Mouse (Mus musculus) ES-CJ7 (cell line): ENCODE data around the gene Gusb.

Experiments
- DNase-seq: peaks from one replicate; pipeline ENCODE4 v3.0.0; 2011; ENCODE audit warnings: low read depth, low spot score

Gusb gene

DNA sequence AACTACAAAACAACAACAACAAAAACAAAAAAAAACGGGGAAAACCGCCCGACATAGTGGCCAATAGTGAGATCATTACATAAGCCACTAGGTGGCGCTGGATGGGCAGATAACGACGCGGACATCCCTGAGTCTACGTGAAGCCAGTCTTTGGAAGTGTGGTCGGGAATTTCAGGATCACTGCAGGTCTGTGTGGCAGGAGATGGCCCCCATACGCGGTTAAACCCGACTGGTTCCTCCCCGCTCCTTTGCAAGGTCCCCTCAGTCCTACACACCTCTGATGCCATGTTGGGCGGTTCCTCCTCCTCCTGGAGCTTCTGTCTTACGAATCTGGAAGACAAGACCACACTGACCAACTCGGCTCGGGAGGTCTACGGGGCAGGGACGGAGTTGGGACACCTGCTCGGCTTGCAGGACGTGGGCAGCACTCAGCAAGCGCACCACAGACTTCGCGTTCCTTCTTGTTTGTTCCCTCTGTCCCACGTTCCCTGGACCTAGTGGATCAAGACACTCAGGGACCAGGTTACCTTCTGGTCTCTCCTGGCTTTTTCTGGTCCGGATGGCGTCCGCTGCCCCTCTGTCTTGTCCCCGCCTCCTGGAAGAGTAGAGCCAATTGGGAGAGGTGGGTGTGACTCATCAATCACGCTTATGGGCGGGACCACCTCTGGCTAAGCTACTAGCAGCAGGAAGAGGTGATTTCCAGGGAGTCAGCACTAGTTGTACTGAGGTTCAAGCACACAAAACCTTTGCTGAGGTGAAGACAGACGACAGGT lies 21.1 kb upstream of the Gusb start:
- peak; percentile 95 for DNase-seq

DNA sequence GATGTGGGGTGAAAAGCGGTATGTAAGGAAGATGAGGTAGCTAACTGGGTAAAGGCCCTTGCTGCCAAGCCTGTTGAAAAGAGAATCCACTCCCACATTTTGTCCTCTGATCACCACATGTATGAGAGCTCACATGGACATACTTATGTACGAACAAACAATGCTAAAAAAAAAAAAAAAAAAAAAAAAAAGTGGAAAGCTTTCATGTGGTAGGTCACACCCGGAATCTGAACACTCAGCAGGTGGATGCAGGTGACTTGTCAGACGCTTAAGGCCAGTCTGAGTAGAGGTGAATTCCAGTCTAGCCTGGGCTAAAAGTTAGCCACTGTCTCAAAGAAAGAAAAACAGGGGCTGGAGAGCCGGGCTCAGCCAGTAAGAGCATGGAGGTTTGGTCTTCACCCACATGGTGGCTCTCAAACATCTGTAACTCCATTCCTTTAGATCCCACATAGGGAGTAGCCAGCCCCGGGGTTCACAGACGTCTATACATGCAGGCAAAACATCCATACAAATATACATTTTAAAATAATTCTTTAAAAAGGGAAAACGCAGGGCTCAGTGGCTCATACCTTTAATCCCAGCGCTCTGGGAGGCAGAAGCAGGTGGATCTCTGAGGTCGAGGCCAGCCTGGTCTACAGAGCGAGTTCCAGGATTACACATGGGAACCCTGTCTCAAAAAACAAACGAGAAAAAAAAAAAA lies 20.4 kb upstream of the Gusb start:
- DNase-seq, result no peak

DNA sequence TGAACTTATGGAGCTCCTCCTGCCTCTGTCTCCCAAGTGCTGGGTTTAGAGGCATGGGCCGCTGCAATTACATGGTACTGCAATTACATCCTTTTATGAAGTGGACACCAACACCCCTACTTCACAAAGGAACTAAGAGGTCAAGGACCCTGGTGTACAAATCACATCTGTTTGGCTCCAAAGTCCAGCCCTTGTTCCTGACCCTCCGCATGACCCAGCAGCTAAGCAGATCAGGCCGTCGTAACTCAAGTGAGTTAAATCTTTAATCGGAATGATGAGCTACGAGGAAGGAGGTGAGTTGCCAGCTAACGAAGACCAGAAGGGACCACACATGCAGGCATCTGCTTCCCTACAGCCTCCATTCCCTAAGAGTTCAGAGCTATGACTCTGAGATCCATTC lies 19.5 kb upstream of the Gusb start:
- no peak for DNase-seq

DNA sequence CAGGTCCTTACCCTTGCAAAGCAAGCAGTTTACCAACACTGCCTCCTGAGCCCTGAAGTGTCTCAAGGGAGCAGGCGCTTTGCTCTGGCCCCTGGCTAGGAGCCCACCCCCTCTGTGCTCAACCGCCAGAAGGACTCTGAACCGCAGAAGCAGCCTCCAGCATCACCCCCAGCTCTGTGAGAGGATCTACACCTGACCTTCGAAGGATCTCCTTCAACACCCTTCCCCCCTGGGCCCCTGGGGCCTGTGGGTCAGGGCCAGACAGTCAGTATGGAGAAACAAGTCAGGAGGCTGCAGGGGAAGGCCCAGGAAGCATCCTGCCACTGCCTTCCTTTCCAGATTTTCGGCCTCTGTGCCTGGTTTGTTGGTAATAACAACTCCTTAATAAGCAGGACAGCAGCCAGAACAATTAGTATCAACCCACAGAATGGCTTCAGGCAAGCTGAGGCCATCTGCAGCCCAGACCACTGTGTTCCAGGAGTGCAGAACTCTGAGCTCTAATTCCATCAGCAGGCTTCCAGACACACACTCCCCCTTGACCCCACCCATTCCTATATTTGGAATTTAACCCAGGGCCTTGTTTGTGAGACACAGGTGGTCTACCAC lies 18.6 kb upstream of the Gusb start:
- no peak for DNase-seq

DNA sequence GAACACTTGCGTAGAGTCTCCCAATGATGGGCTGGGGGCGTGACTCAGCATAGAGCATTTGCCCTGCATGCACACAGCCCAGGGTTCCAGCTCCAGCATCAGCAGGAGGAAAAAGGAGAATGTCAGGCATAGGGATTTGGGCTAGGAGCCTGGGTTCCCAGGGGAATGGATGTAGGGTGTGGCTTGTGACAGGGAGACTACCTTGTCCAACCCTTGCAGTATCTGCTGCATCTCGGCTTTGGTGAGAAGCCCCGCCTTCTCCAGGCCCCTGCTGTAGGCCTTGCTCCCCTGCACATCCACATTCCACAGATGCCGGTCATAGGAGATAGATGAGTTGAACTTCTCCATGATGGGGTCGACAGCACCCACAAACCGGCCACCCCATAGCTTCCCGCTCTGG lies 16.6 kb upstream of the Gusb start:
- no peak for DNase-seq

DNA sequence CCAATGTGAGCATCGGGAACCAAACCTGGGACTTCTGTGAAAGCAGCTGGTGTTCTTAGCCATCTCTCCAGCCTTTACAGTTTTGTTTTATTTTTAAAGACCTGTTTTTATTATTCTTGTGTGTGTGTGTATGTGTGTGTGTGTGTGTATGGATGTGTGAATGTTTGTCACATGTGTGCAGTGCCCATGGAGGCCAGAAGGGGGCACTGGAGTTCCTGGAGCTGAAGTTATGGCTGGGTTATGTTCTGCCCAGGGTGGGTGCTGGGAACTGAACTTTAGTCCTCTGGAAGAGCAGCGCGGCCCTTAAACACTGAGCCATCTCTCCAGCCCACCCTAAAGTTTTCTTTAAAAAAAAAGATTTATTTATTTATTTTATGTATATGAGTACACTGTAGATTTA lies 12.3 kb upstream of the Gusb start:
- DNase-seq, result no peak

DNA sequence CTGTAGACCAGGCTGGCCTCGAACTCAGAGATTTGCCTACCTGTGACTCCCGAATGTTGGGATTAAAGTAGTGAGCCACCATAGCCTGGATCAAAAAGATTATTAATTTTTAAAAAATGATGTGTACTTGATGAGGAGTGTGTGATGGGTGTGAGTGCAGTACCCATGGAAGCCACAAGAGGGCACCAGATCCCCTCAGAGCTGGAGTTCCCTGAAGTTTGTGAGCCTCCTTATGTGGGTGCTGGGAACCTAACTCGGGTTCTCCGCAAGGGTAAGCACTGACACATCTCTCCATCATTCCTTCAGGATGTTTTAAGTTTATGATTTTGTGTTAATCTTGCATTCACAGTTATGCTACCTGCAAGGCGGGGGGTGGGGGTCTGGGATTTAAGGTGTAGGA lies 8.1 kb upstream of the Gusb start:
- peak; percentile 47 for DNase-seq

DNA sequence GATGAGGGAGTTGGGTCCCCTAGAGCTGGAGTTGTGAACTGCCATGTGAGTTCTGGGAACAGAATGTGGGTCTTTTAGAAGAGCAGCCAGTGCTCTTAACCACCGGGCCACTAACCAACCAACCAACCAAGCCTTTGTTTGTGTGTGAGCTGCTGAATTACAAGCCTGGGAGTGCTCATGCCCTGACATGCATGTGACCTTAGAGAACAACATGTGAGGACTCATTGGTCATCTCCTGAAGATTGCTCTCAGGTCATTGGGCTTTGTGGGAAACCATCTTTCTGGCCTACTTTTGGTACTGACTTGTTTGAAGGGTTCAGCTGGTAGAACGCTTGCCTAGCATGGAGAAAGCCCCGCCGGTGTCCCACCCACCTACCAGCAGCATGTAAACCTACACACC lies 6.9 kb upstream of the Gusb start:
- DNase-seq, result no peak

DNA sequence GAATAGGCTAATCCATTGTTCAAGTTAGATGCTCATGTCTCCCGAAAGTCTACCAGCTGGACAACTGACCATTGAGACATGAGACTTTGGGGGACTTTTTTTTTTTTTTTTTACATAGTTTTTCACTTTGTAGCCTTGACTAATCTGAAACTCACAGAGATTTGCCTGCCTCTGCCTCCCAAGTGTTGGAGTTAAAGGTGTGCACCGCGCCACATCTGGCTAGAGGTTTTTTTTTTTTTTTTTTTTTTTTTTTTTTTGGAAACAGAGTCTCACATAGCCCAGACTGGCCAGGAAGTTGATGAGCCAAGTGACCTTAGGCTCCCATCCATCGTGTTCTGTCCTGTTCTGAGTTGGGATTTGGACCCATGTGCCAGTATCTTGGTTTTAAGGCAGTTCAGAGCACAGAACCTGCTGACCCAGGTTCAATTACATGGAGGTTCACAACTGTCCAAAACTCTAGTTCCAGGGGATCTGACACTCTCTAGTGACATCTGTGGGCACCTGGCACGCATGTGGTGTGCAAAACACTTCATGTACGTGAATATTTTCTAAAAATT lies 5.3 kb upstream of the Gusb start:
- DNase-seq, result no peak

DNA sequence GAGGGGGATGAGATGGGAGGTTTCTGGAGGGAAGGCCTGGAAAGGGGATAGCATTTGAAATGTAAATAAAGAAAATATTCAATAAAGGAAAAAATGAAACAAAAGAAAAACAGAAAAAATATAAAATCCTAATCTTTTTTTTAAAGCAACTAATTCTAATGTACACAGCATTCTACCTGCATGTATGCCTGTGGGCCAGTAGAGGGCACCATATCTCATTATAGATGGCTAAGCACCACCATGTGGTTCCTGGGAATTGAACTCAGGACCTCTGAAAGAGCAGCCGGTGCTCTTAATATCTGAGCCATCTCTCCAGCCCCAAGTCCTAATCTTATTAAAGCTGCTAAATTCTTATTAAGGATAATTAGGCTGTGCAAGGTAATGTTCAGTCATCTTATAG lies 4.5 kb upstream of the Gusb start:
- no peak for DNase-seq

DNA sequence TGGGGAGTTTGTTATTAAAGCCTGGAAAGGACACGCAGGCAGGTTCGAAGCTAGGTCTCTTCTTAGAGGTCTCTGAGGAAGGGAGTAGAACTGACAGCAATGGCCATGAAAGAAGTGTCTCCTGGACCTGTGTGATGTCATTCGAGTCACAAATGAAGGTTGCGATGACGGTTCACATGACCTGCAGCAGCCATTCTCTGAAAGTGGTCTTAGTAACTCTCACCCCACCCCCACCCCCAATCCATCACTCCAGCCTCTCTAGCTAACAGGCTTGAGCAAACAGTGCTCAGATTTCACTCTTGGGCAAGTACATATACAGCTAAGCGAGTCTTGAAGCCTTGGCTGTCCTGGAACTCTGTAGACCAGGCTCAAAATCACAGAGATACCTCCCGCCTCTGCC lies 380 bp upstream of the Gusb start:
- DNase-seq, result no peak

DNA sequence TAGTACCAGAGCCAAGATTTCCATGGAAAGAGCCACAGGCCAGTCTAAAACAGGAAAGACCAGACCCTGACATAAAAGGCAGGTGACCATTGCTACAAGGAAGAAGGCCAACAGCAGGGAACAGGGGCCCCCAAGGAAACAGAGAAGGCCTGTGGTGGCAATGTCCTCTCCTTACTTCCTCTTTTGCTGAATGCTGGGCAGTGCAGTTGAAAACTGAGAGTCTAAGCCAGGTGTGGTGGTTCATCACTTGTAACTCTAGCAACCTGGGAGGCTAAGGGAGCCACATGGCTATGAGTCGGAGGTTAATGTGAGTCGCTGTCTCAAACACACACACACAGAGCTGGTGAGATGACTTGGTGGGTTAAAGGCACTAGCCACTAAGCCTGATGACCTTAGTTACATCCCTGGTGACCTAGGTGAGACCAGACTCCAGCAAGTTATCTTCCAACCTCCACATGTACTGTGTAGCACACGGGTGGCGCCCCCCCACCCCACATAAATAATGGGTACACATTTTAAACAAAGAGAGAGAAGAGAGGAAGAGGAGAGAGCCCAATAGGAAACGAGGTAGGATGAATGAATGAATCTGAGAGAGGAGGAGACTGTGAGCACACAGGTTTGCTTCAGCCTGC lies 1.4 kb downstream of the Gusb start:
- DNase-seq, result no peak

DNA sequence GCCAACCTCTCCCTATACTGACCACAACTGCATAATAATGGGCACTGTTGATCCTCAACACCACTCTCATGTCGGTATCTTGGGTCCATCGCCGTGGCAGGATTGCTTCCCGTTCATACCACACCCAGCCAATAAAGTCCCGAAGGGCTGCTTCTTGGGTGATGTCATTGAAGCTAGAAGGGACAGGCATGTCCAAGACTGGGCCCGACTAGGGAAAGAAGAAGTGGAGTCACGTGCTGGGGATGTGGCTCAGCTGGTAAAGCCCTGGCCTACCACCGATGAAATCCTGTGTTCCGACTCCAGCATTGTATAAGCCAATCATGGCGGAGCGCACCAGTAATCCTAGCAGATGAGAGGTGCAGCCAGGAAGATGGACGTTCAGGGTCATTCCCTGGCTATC lies 2.1 kb downstream of the Gusb start:
- DNase-seq, result no peak

DNA sequence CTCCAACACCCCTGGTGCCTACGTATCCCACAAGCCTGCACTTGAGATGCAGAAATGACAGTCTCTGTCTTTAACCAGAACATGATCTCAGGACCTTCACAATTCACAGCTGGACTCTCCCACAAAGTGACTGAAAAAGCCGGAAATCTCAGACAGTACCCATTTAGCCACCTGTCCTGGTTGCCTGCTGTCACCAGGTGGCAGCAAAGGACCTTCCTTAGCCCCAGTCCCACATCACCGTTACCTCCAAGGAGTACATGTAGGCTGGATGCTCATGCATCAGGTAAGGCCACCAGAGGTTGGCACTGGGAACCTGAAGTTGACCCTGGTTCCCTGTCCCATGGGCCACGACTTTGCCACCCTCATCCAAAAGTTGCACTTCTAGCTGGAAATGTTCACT lies 3.8 kb downstream of the Gusb start:
- DNase-seq, result peak; percentile 74

DNA sequence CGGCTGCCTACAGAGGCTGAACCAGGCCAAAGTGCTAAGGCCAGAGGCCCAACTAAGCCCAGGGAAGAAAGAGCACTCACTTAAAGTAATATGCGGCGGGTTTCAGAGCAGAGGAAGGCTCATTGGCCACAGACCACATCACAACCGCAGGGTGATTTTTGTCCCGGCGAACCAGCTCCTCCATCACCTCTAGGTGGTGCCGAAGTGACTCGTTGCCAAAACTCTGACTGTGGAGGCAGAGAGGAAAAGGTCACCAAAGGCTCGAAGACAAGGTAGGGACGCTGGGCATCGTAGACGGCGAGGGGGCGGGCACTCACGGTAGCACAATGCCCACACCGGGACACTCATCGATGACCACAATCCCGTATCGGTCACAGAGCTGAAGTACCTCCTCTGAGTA lies 5.1 kb downstream of the Gusb start:
- peak; percentile 36 for DNase-seq

DNA sequence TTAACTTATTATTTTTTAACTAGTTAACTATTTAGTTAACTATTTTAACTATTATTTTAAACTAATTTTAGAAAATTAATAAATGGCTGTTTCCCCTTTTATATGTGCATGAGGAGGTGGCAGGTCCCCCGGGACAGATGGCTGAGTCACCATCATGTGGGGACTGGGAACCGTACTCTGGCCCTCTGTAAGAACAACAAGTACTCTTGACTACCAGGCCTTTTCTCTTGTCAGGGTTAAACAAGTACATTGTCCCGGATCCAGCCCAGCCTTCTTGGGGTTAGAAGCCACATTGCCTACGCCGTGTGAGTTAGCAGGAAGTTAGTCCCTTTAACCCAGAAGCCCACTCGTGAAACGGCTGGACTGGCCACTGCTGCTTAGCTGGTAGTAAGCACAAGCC lies 7.9 kb downstream of the Gusb start:
- DNase-seq, result no peak

DNA sequence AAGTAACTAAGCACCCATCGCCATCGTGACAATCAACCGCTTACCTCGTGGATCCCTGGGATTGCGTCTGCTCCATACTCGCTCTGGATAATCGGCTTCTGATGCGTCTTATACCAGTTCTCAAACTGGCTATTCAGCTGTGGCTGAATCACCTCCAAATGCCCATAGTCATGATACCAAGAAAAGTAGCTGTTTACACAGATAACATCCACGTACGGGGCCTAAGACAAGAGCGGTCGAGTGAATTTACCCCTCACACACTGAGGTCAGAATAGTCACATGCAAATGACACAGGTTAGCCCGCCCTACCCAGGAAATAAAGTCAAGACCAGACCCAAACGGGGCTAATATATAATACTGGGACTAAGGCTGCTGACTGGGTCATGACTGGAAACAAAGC lies 9.5 kb downstream of the Gusb start:
- DNase-seq, result no peak

DNA sequence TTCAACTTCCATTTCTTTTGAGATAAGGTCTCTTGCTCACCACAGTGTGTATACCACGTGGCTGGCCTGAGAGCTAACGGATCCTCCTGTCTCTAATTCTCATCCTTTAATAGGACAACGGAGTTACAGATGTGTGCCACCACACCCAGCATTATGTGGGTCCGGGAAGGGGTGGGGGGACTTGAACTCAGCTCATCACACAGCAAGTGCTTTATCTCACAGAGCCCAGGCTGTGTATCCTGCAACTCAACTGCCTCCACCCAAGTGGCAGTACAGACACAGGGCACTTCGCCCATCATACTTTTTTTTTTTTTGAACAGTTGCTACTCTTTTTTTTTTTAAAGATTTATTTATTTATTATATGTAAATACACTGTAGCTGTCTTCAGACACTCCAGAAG lies 11.0 kb downstream of the Gusb start:
- DNase-seq, result no peak

DNA sequence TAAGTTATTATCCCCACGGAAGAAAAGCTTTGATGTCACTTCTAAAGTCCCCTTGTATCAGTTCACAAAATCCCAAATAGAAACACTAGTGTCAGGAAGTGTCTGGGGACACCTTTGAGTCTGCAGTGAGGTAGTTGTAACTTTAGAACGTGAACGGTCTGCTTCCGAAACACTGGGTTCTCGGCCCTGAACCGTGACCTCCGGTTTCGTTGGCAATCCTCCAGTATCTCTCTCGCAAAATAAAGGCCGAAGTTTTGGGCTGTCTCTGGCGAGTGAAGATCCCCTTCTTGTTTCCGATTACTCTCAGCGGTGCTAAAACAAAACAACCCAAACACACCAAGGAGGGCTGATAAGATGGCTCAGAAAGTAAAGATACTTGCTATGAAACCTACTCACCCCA lies 13.5 kb downstream of the Gusb start:
- no peak for DNase-seq

DNA sequence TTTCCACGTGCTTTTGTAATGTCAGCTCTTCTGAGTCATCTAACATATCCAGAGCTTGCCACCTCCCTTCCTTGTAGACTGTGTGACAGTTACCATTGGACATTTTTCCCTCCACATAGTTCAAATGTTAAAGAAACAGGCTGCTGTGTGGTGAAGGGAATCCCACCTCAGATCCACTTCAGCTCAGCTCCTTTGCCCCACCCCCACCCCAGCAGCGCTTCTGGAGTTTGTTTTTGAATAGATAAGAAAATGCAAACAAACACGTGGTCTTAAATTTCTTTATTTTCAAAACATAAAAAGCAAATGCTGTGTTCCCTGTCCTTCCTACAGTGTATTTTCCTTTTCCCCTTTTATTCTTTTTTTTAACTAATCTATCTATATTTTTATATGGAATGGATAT lies 22.6 kb downstream of the Gusb start:
- DNase-seq, result no peak

DNA sequence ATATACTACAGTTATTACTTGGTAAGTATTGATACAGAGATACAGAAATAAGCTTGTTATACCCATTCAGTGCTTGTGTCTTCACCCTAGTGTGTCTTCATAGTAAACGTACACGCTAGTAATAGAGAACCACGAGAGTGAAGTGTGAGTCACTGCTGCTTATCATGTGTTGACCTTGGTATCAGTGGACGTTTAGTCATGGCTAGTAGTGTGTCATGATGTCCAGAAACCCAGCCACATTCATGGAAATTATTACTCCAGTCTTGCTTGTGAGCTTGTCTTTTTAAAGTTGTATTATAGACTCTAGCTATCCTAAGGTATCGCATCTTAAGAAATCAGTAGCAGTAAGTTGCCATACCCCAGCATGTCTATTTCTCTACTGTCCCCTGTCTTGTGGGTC lies 24.2 kb downstream of the Gusb start:
- DNase-seq, result no peak

DNA sequence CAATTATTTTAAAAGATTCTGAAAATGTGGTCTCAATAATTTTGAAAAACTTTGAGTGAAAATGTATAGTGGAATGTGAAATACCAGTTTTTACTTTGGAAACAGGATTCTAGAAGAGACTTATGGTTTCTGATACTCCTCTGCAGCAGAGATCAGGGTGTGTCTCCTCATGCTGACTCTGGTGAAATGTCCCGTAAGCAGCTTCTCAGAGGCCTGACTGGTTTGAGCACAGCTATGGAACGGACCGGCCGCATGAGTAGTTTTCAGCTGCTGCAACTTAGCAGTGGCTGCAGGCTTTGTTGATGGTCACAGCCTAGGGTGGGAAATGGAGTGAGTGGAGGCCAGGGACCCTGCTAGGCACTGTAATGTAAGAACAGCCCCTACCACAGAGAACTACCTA lies 25.1 kb downstream of the Gusb start:
- DNase-seq, result no peak
